ENCODE assay signal across 27 mouse cellular contexts in the genomic region with DNA sequence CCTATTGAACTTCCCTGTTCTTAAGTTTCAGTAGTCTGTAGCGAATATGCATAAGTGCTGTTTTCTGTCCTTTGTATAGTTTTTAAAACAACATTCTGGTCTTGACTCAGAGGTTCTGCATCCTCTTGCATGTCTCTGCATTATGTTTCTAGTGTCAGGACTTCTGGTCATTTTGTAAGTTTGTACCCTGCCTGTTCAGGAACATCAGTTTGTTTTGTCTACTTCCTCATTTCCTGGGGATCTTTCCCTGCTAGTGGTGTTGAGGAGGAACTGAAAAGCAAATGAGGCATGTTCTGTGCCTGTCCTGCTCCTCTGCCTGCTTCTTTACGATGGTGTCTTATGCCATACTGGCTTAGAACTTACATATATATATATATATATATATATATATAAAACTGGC. TPM values are rescaled to one million over a fixed set of nuclear protein-coding genes. Genes with fewer than 3 reads are reported as not detected.
A peak's percentile ranks its signal among the peaks of the same experiment; 100 is the strongest.
DNase-seq lines count a peak whose midpoint lies in the region; ATAC-seq and TF ChIP-seq lines count a peak whose summit lies in the region.
"Had no signal": no experiment of that assay in that cellular context is flagged by ENCODE, and none has a peak within 500 bp of the region (broad histone marks: within the 10 kb centered on the region; RNA-seq: fewer than 3 reads in every experiment).

No protein-coding gene starts in this region.

- no peak overlapping the region for H3K27ac ChIP-seq in liver, postnatal 0 days (ENCODE audit: low read depth)
- no peak overlapping the region for H3K27ac ChIP-seq in liver, embryonic 11.5 days (ENCODE audit: low read depth, low read length)
- no peak overlapping the region for H3K27ac ChIP-seq in CH12.LX (ENCODE audit: insufficient read depth, low read depth)
- no peak overlapping the region for H3K27ac ChIP-seq in intestine, embryonic 15.5 days
- H3K27ac ChIP-seq: embryonic facial prominence, embryonic 10.5 days; forebrain, embryonic 15.5 days; heart, embryonic 13.5 days; hindbrain, embryonic 13.5 days; layer of hippocampus, adult 2 months; limb, embryonic 13.5 days; liver, embryonic 15.5 days; midbrain, embryonic 15.5 days; neural tube, embryonic 13.5 days had no signal

- TF ChIP-seq CTCF in liver, postnatal 0 days (IDR thresholded peaks at IDR 0.05; ENCODE audit: low read depth), result no peak
- TF ChIP-seq CTCF in CH12.LX (conservative IDR thresholded peaks at IDR 0.05 in 1 of 2, IDR thresholded peaks at IDR 0.05 in 1 of 2; ENCODE audit: low read depth in 2 of 2, low read length in 2 of 2), result no peak

- no peak overlapping the region for H3K4me2 ChIP-seq in liver, postnatal 0 days (ENCODE audit: low read depth, low read length)
- no peak overlapping the region for H3K4me2 ChIP-seq in liver, embryonic 11.5 days
- H3K4me2 ChIP-seq in CH12.LX (ENCODE audit: insufficient read depth, low read depth, poor library complexity, severe bottlenecking), result no peak overlapping the region; the same call in 1 of the 2 replicates
- no peak overlapping the region for H3K4me2 ChIP-seq in intestine, embryonic 15.5 days (replicated peaks)
- H3K4me2 ChIP-seq: forebrain, embryonic 15.5 days; heart, embryonic 13.5 days; hindbrain, embryonic 13.5 days; limb, embryonic 13.5 days; liver, embryonic 15.5 days; midbrain, embryonic 15.5 days; neural tube, embryonic 13.5 days had no signal

- peak; percentile 33; the same call in 1 of the 2 replicates for ATAC-seq in liver, postnatal 0 days
- ATAC-seq in liver, embryonic 11.5 days (replicated peaks; ENCODE audit: low FRiP score), result no peak
- peak; percentile 91 for ATAC-seq in granulocyte monocyte progenitor cell, adult 5-6 weeks (replicated peaks; ENCODE audit: poor library complexity, severe bottlenecking)
- no peak for ATAC-seq in intestine, embryonic 15.5 days
- ATAC-seq: forebrain, embryonic 15.5 days; inflammation-experienced regulatory T-cells, adult 6 months; midbrain, embryonic 15.5 days had no signal

- in situ Hi-C loops in CH12.LX (cut with MboI; ENCODE audit: low pct_ligation_motif_present, low pct_unique_long_range_greater_than_20kb, low sequenced_read_pairs), result no loop called here

- no peak overlapping the region for H3K9ac ChIP-seq in liver, postnatal 0 days (replicated peaks)
- no peak overlapping the region for H3K9ac ChIP-seq in liver, embryonic 11.5 days (ENCODE audit: low read depth, low read length)
- no peak overlapping the region for H3K9ac ChIP-seq in CH12.LX (ENCODE audit: insufficient read depth, low read depth)
- H3K9ac ChIP-seq in intestine, embryonic 15.5 days, result no peak overlapping the region
- H3K9ac ChIP-seq: forebrain, embryonic 15.5 days; heart, embryonic 13.5 days; hindbrain, embryonic 13.5 days; limb, embryonic 13.5 days; liver, embryonic 15.5 days; midbrain, embryonic 15.5 days; neural tube, embryonic 13.5 days had no signal

- no peak overlapping the region for H3K4me3 ChIP-seq in liver, postnatal 0 days (ENCODE audit: low read depth, low read length)
- no peak overlapping the region for H3K4me3 ChIP-seq in liver, embryonic 11.5 days (ENCODE audit: low read depth, low read length)
- H3K4me3 ChIP-seq in CH12.LX (replicated peaks in 1 of 3; ENCODE audit: low read depth in 2 of 3, low read length in 2 of 3, poor library complexity in 1 of 3), result no peak overlapping the region
- no peak overlapping the region for H3K4me3 ChIP-seq in intestine, embryonic 15.5 days (replicated peaks)
- H3K4me3 ChIP-seq: embryonic facial prominence, embryonic 10.5 days; forebrain, embryonic 15.5 days; heart, embryonic 13.5 days; hindbrain, embryonic 13.5 days; layer of hippocampus, adult 2 months; limb, embryonic 13.5 days; liver, embryonic 15.5 days; midbrain, embryonic 15.5 days; myocyte; neural tube, embryonic 13.5 days had no signal

- H3K36me3 ChIP-seq in liver, postnatal 0 days (replicated peaks; ENCODE audit: insufficient read depth, low read length), result peaks cover 65% of the 10 kb centered on the region
- H3K36me3 ChIP-seq in liver, embryonic 11.5 days (ENCODE audit: control insufficient read depth, insufficient read depth, low read length), result peaks cover 15% of the 10 kb centered on the region
- H3K36me3 ChIP-seq in CH12.LX (replicated peaks in 1 of 2; ENCODE audit: control insufficient read depth in 1 of 2, insufficient read depth in 1 of 2, low read length in 1 of 2), result peaks cover 49 to 81% of the 10 kb centered on the region in 2 experiments
- peaks cover 24% of the 10 kb centered on the region for H3K36me3 ChIP-seq in splenic B cell, adult 2 months (ENCODE audit: control insufficient read depth, insufficient read depth, low read length, poor library complexity, severe bottlenecking)
- 0 out of 2 replicates have a peak, but pooled peaks cover 4% of the 10 kb centered on the region for H3K36me3 ChIP-seq in intestine, embryonic 15.5 days

- H3K27me3 ChIP-seq in liver, postnatal 0 days (ENCODE audit: insufficient read depth, low read length), result no peaks in the 10 kb centered on the region
- H3K27me3 ChIP-seq in liver, embryonic 11.5 days (replicated peaks; ENCODE audit: control insufficient read depth, insufficient read depth, low read length), result no peaks in the 10 kb centered on the region
- no peaks in the 10 kb centered on the region for H3K27me3 ChIP-seq in CH12.LX (replicated peaks)
- H3K27me3 ChIP-seq in splenic B cell, adult 2 months (ENCODE audit: control insufficient read depth, insufficient read depth, low read length, poor library complexity, severe bottlenecking), result no peaks in the 10 kb centered on the region
- no peaks in the 10 kb centered on the region for H3K27me3 ChIP-seq in intestine, embryonic 15.5 days (replicated peaks)
- H3K27me3 ChIP-seq: forebrain, embryonic 15.5 days; heart, embryonic 13.5 days; hindbrain, embryonic 13.5 days; limb, embryonic 13.5 days; liver, embryonic 15.5 days; midbrain, embryonic 15.5 days; neural tube, embryonic 13.5 days had no signal

- no peaks in the 10 kb centered on the region for H3K9me3 ChIP-seq in liver, postnatal 0 days (ENCODE audit: low read length)
- no peaks in the 10 kb centered on the region for H3K9me3 ChIP-seq in liver, embryonic 11.5 days (ENCODE audit: control insufficient read depth, low read length)
- no peaks in the 10 kb centered on the region for H3K9me3 ChIP-seq in CH12.LX (replicated peaks; ENCODE audit: low read length)
- H3K9me3 ChIP-seq in intestine, embryonic 15.5 days, result no peaks in the 10 kb centered on the region
- H3K9me3 ChIP-seq: embryonic facial prominence, embryonic 10.5 days; forebrain, embryonic 15.5 days; heart, embryonic 13.5 days; hindbrain, embryonic 13.5 days; limb, embryonic 13.5 days; liver, embryonic 15.5 days; midbrain, embryonic 15.5 days; neural tube, embryonic 13.5 days had no signal

- dilution Hi-C loops in CH12.LX (cut with MboI; ENCODE audit: extremely low pct_ligation_motif_present, extremely low pct_unique_long_range_greater_than_20kb, low sequenced_read_pairs), result no loop called here

- no peak for TF ChIP-seq EP300 in liver, postnatal 0 days (IDR thresholded peaks at IDR 0.05; ENCODE audit: low read depth)
- peak; percentile 57 for TF ChIP-seq EP300 in CH12.LX (IDR thresholded peaks at IDR 0.05; ENCODE audit: low read length)

- DNase-seq in liver, postnatal 0 days, result no peak
- no peak for DNase-seq in liver, embryonic 11.5 days (ENCODE audit: low spot score)
- DNase-seq in CH12.LX (ENCODE audit: extremely low read depth), result peak; percentile 38
- DNase-seq in splenic B cell, adult 2 months (ENCODE audit: low read depth, low spot score), result peak; percentile 40
- no peak for DNase-seq in right cerebral cortex, postnatal 14 days
- DNase-seq: adrenal gland, postnatal 36 days; cerebellum, adult 11 months; cerebellum, adult 9-11 months; gastrocnemius, postnatal 10 days; kidney, adult 9 months; kidney, postnatal 25 days; lung, postnatal 14 days; retina, postnatal 1 day; right cerebral cortex, postnatal 4 days had no signal

- H3K4me1 ChIP-seq in liver, postnatal 0 days (ENCODE audit: insufficient read depth), result no peaks in the 10 kb centered on the region
- no peaks in the 10 kb centered on the region for H3K4me1 ChIP-seq in liver, embryonic 11.5 days (replicated peaks; ENCODE audit: control insufficient read depth, insufficient read depth, low read length)
- H3K4me1 ChIP-seq in CH12.LX (ENCODE audit: control insufficient read depth in 1 of 2, insufficient read depth in 2 of 2), result peaks cover 5 to 23% of the 10 kb centered on the region in 2 experiments; a peak in 3 of 4 replicates
- no peaks in the 10 kb centered on the region for H3K4me1 ChIP-seq in intestine, embryonic 15.5 days (replicated peaks)
- H3K4me1 ChIP-seq: embryonic facial prominence, embryonic 10.5 days; forebrain, embryonic 15.5 days; heart, embryonic 13.5 days; hindbrain, embryonic 13.5 days; liver, embryonic 15.5 days; midbrain, embryonic 15.5 days; neural tube, embryonic 13.5 days had no signal

- no peak for TF ChIP-seq RAD21 in CH12.LX (IDR thresholded peaks at IDR 0.05; ENCODE audit: low read depth, low read length)

- H3K79me2 ChIP-seq in CH12.LX (replicated peaks; ENCODE audit: control insufficient read depth, extremely low read depth, insufficient read depth, poor library complexity, severe bottlenecking), result no peaks in the 10 kb centered on the region

- TF ChIP-seq POLR2A in CH12.LX (IDR thresholded peaks at IDR 0.05; ENCODE audit: low read depth, low read length), result no peak

- WGBS in liver, postnatal 0 days (ENCODE audit: insufficient replicate concordance), result 54% methylated on average over 2 of the region's 2 CpGs
- WGBS in liver, embryonic 11.5 days, result 77% methylated on average over 2 of the region's 2 CpGs
- 85% methylated on average over 2 of the region's 2 CpGs for WGBS in intestine, embryonic 15.5 days

RNA-seq across cellular contexts. Expression of a gene that starts 13.8 kb away (rescaled TPM):
- polyA plus RNA-seq in liver, postnatal 0 days (2015; fragmentation: Nextera tagmentation; extraction: Ambion mirVana), result 9.8 and 12.1 TPM in 2 replicates
- polyA plus RNA-seq in liver, embryonic 11.5 days (2014; fragmentation: Nextera tagmentation; extraction: Ambion mirVana), result 69.2 and 75.6 TPM in 2 replicates
- 55.2 and 70.3 TPM in 2 replicates for total RNA-seq in CH12.LX (2012; rRNA removed)
- total RNA-seq in CH12.LX (2014; rRNA removed), result 67.3 and 77.6 TPM in 2 replicates
- 71.4 and 78.9 TPM in 2 replicates for polyA plus RNA-seq in CH12.LX (2012; ENCODE audit: insufficient read length, low read depth)
- 50.0 and 60.4 TPM in 2 replicates for total RNA-seq in granulocyte monocyte progenitor cell, adult 5-6 weeks (2014; fragmentation: Nextera tagmentation)
- 134 and 140 TPM in 2 replicates for total RNA-seq in granulocyte monocyte progenitor cell, adult 5-6 weeks (2017)
- polyA plus RNA-seq in intestine, embryonic 15.5 days (2015; fragmentation: Nextera tagmentation; extraction: Ambion mirVana), result 38.1 and 45.6 TPM in 2 replicates

RNA-seq across cellular contexts. Expression of a gene that starts 13.8 kb away (rescaled TPM):
- polyA plus RNA-seq in liver, postnatal 0 days (2015; fragmentation: Nextera tagmentation; extraction: Ambion mirVana), result 16.0 and 17.9 TPM in 2 replicates
- polyA plus RNA-seq in liver, embryonic 11.5 days (2014; fragmentation: Nextera tagmentation; extraction: Ambion mirVana), result 29.7 and 32.1 TPM in 2 replicates
- 16.9 and 22.3 TPM in 2 replicates for total RNA-seq in CH12.LX (2012; rRNA removed)
- total RNA-seq in CH12.LX (2014; rRNA removed), result 32.5 and 37.8 TPM in 2 replicates
- polyA plus RNA-seq in CH12.LX (2012; ENCODE audit: insufficient read length, low read depth), result 14.2 and 16.2 TPM in 2 replicates
- total RNA-seq in granulocyte monocyte progenitor cell, adult 5-6 weeks (2014; fragmentation: Nextera tagmentation), result 25.6 and 33.3 TPM in 2 replicates
- 14.6 and 32.1 TPM in 2 replicates for total RNA-seq in granulocyte monocyte progenitor cell, adult 5-6 weeks (2017)
- polyA plus RNA-seq in intestine, embryonic 15.5 days (2015; fragmentation: Nextera tagmentation; extraction: Ambion mirVana), result 32.5 and 35.4 TPM in 2 replicates

Comparison
In these comparisons a context has a peak if more than half of its experiments do, and no peak if none do; other contexts are left out.
1. ATAC-seq: peak in liver, postnatal 0 days (single experiment) and granulocyte monocyte progenitor cell, adult 5-6 weeks (single experiment); none in liver, embryonic 11.5 days (single experiment) and intestine, embryonic 15.5 days (single experiment).
2. DNase-seq: peak in CH12.LX (single experiment) and splenic B cell, adult 2 months (single experiment); none in liver, postnatal 0 days (single experiment), liver, embryonic 11.5 days (single experiment) and right cerebral cortex, postnatal 14 days (single experiment).